19 mouse cellular contexts compared by ENCODE assay signal in genomic region chr14:11375225-11375624, GRCm38 (mm10). TPM values are rescaled to one million over a fixed set of nuclear protein-coding genes. Genes with fewer than 3 reads are reported as not detected.
DNase-seq lines count a peak whose midpoint lies in the region; TF ChIP-seq lines count a peak whose summit lies in the region.
"Had no signal": no experiment of that assay in that cellular context is flagged by ENCODE, and none has a peak within 500 bp of the region (broad histone marks: within the 10 kb centered on the region; RNA-seq: fewer than 3 reads in every experiment).

No protein-coding gene starts in this region.

- H3K4me3 ChIP-seq in left cerebral cortex, adult 2 months: no peak overlapping the region
- H3K4me3 ChIP-seq: embryonic facial prominence, embryonic 15.5 days; erythroblast, embryonic 14.5 days; forebrain, embryonic 10.5 days; heart, embryonic 13.5 days; hindbrain, embryonic 15.5 days had no signal

- intact Hi-C loops in left cerebral cortex, adult 2 months (cut with DNase I): loop anchor here (5.0 kb wide), 1 partner anchor 57 kb away; no protein-coding TSS in a partner anchor
- intact Hi-C loops in left cerebral cortex, postnatal 36 days (cut with DNase I): no loop called here

- peak; percentile 13 for DNase-seq in left cerebral cortex, adult 11 months (ENCODE audit: low spot score)
- no peak for DNase-seq in left cerebral cortex, adult 2 months (ENCODE audit: extremely low spot score in 1 of 2, low spot score in 2 of 2)
- DNase-seq in right cerebral cortex, adult 2 months (ENCODE audit: low spot score in 2 of 2): peak; percentile 22 to 35
- no peak for DNase-seq in right cerebral cortex, postnatal 4 days
- peak; percentile 9 to 20 for DNase-seq in left cerebral cortex, postnatal 36 days (ENCODE audit: low spot score in 2 of 2)
- DNase-seq in spleen, postnatal 10 days (ENCODE audit: low spot score in 2 of 2): no peak
- DNase-seq: adrenal gland, adult 2 months; adrenal gland, postnatal 25 days; cerebellum, adult 8-10 months; cerebellum, postnatal 14 days; embryo, embryonic 11 days; gastrocnemius, postnatal 36 days; heart, adult 11 months; heart, postnatal 36 days had no signal

- no peak for TF ChIP-seq CTCF in left cerebral cortex, adult 2 months (IDR thresholded peaks at IDR 0.05)

- H3K27ac ChIP-seq in left cerebral cortex, adult 2 months: no peak overlapping the region
- H3K27ac ChIP-seq: embryonic facial prominence, embryonic 15.5 days; forebrain, embryonic 10.5 days; heart, embryonic 13.5 days; hindbrain, embryonic 15.5 days had no signal

RNA-seq across cellular contexts. Expression of gene Gm3839, which starts 18.7 kb away (rescaled TPM):
- under 1 TPM; 0.41 to 0.61 TPM for total RNA-seq in left cerebral cortex, adult 2 months (2021)
- total RNA-seq in left cerebral cortex, postnatal 36 days (2021): 1 to 10 TPM; 1.2 TPM

Comparison
In these comparisons a context has a peak if more than half of its experiments do, and no peak if none do; other contexts are left out.
1. DNase-seq: peak in left cerebral cortex, adult 11 months (single experiment), right cerebral cortex, adult 2 months (2 of 2) and left cerebral cortex, postnatal 36 days (2 of 2); none in left cerebral cortex, adult 2 months (0 of 2), right cerebral cortex, postnatal 4 days (single experiment) and spleen, postnatal 10 days (0 of 2).